Mouse (Mus musculus): ENCODE measurements around the gene Gadd45gip1. TPM values are rescaled to one million over a fixed set of nuclear protein-coding genes. Genes with fewer than 3 reads are reported as not detected.
A peak's percentile ranks its signal among the peaks of the same experiment; 100 is the strongest.

Gadd45gip1 gene
- polyA plus RNA-seq, 1 experiment from 2014 or later = 35.5 TPM

DNA sequence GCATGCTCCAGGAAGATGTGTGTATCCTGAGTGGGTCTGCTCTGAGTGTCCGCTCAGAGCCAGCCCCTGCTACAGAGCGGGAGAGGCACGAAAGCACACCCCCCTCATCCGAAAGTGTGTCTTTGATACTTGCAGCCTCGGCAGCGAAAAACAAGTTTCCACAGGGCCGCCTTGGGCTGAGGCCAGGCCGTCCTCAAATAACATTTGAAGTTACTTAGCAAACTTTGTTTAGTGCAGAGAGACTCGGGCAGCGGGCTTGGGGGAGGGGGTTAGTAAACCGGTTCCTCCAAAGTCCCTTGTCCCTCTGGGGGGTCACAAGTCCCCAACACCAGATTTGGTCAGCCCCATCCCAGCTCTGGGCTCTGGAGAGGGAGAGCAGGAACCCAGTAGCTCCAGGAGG, 42.4 kb upstream of the Gadd45gip1 start:
- no peak for ATAC-seq (replicated peaks)
- H3K36me3 ChIP-seq (replicated peaks) = no peaks in the 10 kb centered on the region
- peaks cover 83% of the 10 kb centered on the region for H3K27me3 ChIP-seq (replicated peaks)
- 0 out of 2 replicates have a peak overlapping the region, but pooled peaks have one; percentile 35 for H3K27ac ChIP-seq
- H3K9me3 ChIP-seq = no peaks in the 10 kb centered on the region
- 11% methylated on average over 11 of the region's 11 CpGs for WGBS
- H3K4me3 ChIP-seq = no peak overlapping the region
- H3K4me1 ChIP-seq = peaks cover 35% of the 10 kb centered on the region
- no peak overlapping the region for H3K9ac ChIP-seq
- no peak overlapping the region for H3K4me2 ChIP-seq

DNA sequence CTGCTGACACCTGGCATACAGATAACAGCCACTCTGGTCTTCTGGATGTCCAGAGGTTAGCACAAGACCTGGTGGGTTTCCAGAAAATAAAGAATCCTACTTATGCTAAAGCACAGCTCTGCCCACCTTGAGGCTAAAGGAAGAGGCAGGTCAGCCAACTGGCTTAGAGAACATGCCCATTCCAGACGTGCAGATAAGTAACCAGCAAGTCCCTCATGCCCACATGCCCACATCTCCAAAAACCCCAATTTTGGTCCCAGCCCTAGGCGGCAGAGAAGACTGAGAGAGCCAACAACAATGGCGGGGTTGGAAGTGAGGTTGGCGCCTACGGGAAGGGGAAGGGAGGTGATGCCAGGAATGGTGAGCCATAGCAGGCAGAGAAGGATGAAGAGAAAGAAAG, 42.0 kb upstream of the Gadd45gip1 start:
- H3K27me3 ChIP-seq (replicated peaks) = peaks cover 81% of the 10 kb centered on the region
- H3K9me3 ChIP-seq = no peaks in the 10 kb centered on the region
- no peak overlapping the region for H3K4me2 ChIP-seq
- H3K4me3 ChIP-seq = no peak overlapping the region
- no peaks in the 10 kb centered on the region for H3K36me3 ChIP-seq (replicated peaks)
- H3K4me1 ChIP-seq = peaks cover 34% of the 10 kb centered on the region
- WGBS = 44% methylated on average over 5 of the region's 5 CpGs
- H3K27ac ChIP-seq = peak overlapping the region; percentile 35; the same call in 1 of the 2 replicates
- ATAC-seq (replicated peaks) = no peak
- H3K9ac ChIP-seq = no peak overlapping the region

DNA sequence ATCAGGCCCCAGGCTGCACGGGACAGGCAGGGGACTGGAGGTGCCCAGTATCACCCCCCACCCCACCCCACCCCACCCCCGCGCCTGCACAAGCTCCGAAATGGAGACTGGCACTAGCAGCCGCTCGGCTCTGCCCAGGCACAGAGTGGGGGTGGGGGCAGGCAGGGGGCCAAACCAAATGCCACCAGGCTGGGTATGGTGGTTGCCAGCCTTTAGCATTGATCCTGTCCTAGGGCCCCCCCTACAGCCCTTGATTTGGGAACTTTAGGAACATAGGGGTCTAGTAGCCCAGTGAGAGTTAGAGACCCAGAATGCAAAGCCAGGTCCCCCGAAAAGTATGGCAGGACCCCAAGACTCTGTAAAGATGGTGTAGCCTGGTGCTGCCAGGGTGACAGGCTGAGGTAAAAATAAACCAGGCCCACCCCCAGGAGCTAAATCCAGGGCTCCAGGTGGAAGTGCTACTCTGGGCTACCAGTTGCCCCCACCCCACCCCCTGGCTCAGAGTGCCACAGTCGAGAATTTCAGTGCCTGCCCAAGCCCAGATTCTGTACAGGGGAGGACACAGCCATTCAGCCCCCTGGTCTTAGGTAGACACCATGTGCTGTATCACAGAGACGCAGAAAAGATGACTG, 41.4 kb upstream of the Gadd45gip1 start:
- H3K27ac ChIP-seq = peak overlapping the region; percentile 35; the same call in 1 of the 2 replicates
- no peak overlapping the region for H3K4me2 ChIP-seq
- no peak for ATAC-seq (replicated peaks)
- H3K9me3 ChIP-seq = no peaks in the 10 kb centered on the region
- H3K36me3 ChIP-seq (replicated peaks) = no peaks in the 10 kb centered on the region
- H3K4me3 ChIP-seq = no peak overlapping the region
- peaks cover 75% of the 10 kb centered on the region for H3K27me3 ChIP-seq (replicated peaks)
- no peak overlapping the region for H3K9ac ChIP-seq
- 64% methylated on average over 9 of the region's 9 CpGs for WGBS
- peaks cover 32% of the 10 kb centered on the region for H3K4me1 ChIP-seq

DNA sequence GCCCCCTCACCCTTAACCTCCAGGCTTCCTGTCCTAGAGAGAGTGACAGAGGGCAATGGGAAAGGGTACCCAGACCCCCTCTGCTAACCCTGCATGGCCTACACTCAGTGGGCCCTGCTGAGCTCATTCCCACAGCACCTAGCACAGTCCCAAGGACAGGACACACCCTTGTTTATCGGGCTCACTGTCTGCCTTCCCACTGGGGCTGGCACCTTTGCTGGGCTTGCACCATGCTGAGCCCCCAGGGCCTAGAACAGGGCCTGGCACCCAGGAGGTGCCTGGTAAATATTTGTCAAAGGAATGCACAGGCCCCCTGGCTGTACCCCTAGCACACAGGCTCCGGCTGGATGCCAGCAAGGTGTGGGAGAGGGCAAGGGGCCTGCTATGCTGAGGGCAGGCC, 40.8 kb upstream of the Gadd45gip1 start:
- H3K36me3 ChIP-seq (replicated peaks) = no peaks in the 10 kb centered on the region
- no peak overlapping the region for H3K4me2 ChIP-seq
- no peak overlapping the region for H3K9ac ChIP-seq
- no peak overlapping the region for H3K27ac ChIP-seq
- peaks cover 30% of the 10 kb centered on the region for H3K4me1 ChIP-seq
- no peaks in the 10 kb centered on the region for H3K9me3 ChIP-seq
- 66% methylated on average over 2 of the region's 2 CpGs for WGBS
- H3K27me3 ChIP-seq (replicated peaks) = peaks cover 72% of the 10 kb centered on the region
- no peak for ATAC-seq (replicated peaks)
- H3K4me3 ChIP-seq = no peak overlapping the region

DNA sequence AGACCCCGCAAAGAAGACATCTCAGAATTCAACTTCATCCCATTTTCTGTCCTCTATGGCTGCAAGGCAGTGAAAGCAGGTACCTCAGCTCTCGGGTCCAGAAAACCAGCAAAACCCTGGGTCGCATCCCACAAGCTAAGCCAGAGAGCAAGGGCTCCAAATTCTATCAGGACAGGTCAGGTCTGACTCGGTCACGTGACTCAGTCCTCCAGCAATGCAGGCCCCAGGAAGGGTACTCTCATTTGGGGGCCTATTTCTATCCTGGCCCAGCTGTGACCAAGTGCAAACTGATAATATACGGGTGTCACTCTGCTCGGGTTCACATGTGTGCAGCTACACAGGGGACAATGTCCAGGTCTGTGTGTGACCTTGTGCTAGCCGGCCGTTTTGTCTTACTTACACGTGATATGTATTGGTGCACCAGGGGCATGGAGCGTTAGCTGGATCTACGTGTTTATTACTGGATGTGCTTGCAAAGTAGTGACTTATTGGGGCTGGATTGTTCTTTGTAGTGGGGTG, 38.8 kb upstream of the Gadd45gip1 start:
- Histone ChIP-seq H3K27ac (no peak overlapping the region), H3K27me3 (replicated peaks) (peaks cover 72% of the 10 kb centered on the region)

DNA sequence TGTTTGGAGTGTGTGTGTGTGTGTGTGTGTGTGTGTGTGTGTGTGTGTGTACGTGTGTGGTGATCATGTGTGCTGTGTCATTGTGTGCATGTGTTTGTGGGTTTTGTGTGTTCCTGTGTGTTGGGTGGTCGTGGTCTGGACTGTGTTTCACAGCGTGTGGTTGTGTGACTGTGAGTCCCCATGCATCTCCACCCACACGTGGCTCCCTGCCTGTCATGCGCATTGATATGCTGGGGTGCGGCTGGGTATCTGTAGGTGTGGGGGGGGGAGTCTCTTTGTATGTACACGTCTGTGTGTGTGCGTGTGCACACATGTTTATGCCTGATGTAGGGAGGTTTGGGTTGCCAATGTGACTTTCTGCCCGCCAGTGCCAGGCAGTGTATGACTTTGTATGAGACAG, 38.2 kb upstream of the Gadd45gip1 start:
- Histone ChIP-seq H3K27ac (peak overlapping the region; percentile 80), H3K27me3 (replicated peaks) (peaks cover 72% of the 10 kb centered on the region), H3K9me3 (no peaks in the 10 kb centered on the region), H3K9ac (no peak overlapping the region), H3K4me2 (peak overlapping the region; percentile 30; the same call in 1 of the 2 replicates), H3K4me3 (no peak overlapping the region), H3K4me1 (peaks cover 12% of the 10 kb centered on the region), H3K36me3 (replicated peaks) (no peaks in the 10 kb centered on the region)
- 86% methylated on average over 9 of the region's 9 CpGs for WGBS
- no peak for ATAC-seq (replicated peaks)

More for the DNA sequence above, 38.8 kb upstream of the Gadd45gip1 start:
- H3K4me3 ChIP-seq = no peak overlapping the region
- no peak overlapping the region for H3K4me2 ChIP-seq
- whole genome bisulfite sequencing = 75% methylated on average over 12 of the region's 12 CpGs
- no peaks in the 10 kb centered on the region for H3K36me3 ChIP-seq (replicated peaks)
- peaks cover 17% of the 10 kb centered on the region for H3K4me1 ChIP-seq
- no peaks in the 10 kb centered on the region for H3K9me3 ChIP-seq
- no peak overlapping the region for H3K9ac ChIP-seq
- ATAC-seq (replicated peaks) = no peak

DNA sequence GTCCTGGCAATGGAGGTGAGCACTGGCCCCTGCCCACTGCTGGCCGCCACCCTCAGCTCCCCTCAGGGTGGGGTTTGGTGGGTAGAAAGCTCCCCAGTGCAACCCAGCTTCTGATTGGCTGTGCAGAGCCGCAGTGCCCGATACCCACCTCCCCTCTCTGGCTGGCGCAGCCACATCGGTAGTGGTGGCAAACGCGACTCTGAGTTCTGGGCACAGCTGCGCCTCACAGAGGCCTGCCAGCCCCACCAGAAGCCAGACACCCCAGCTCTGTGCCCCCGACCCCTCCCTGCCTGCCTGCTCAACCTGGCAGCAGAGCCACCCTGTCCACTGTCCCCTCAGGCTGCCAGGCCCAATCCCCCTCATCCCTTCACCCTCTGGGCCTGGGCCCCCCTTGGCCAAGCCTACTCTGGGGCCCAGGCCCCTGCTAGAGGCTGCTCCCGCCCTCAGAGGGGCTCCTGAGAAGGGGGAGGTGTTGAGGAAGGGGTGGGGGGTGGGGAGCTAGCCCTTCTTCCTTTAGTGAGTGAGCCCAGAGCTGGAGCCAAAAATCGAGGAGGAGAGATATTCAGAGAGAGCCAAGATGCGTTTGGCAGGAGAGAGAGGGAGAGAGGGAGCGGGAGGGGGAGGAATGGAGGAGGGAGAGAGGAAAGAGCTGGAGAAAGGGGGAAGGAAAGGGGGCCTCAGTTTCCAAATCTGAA, 37.4 kb upstream of the Gadd45gip1 start:
- peak; percentile 74 for ATAC-seq (replicated peaks)
- H3K4me3 ChIP-seq = no peak overlapping the region
- no peaks in the 10 kb centered on the region for H3K9me3 ChIP-seq
- 45% methylated on average over 13 of the region's 13 CpGs for WGBS
- H3K4me1 ChIP-seq = peaks cover 15% of the 10 kb centered on the region
- H3K27me3 ChIP-seq (replicated peaks) = peaks cover 72% of the 10 kb centered on the region
- H3K36me3 ChIP-seq (replicated peaks) = no peaks in the 10 kb centered on the region
- H3K4me2 ChIP-seq = peak overlapping the region; percentile 30
- peak overlapping the region; percentile 80 for H3K27ac ChIP-seq
- H3K9ac ChIP-seq = no peak overlapping the region

DNA sequence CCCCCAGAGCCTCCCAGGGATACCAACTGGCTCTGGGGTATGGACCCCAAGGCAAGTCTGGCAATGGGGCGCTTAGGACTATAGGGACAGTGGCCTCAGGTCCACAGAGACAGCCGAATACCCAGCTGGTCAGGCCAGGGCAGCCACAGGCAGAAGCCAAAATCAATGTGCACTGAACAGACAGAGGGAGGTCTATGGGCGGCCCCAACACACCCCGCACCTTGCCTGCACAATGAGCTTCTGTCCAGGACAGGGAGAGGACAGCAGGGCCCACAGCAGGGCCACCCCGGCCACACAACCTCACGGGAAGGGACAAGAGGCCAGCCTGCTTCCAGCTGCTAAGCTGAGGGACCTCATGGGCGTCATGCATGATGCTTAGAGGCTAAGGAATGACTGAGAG, 36.8 kb upstream of the Gadd45gip1 start:
- H3K9me3 ChIP-seq = no peaks in the 10 kb centered on the region
- H3K9ac ChIP-seq = no peak overlapping the region
- peak; percentile 21; the same call in 1 of the 2 replicates for ATAC-seq (replicated peaks)
- H3K27ac ChIP-seq = peak overlapping the region; percentile 80
- peaks cover 21% of the 10 kb centered on the region for H3K4me1 ChIP-seq
- H3K4me3 ChIP-seq = no peak overlapping the region
- WGBS = 39% methylated on average over 7 of the region's 7 CpGs
- peak overlapping the region; percentile 4; the same call in 1 of the 2 replicates for H3K4me2 ChIP-seq
- no peaks in the 10 kb centered on the region for H3K36me3 ChIP-seq (replicated peaks)
- peaks cover 72% of the 10 kb centered on the region for H3K27me3 ChIP-seq (replicated peaks)

DNA sequence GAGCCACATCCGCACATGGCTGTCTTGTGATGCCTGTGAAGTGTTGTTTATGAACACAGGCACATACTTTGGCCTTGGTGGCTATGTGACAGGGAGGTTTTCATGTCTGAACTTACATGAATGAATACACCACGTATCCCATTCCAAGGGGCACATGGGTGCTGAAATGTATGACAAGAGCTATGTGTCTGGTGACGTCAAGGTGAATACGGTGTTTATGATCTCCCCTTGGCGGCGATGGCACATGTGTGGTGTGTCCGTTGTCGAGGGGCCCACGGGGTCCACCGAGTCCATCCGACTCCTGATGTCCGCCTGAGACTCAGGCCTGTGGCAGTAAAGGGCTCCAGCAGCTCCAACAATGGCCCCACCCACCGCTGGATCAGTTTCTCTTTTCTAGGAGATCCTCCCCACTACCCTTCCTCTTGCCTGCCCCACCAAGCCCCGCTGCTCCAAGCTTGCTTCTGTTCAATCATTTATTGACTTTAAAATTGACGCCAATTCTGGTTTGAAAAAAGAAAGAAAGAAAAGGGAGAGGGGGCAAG, 34.0 kb upstream of the Gadd45gip1 start:
- Histone ChIP-seq H3K9me3 (no peaks in the 10 kb centered on the region), H3K4me1 (peaks cover 27% of the 10 kb centered on the region), H3K4me3 (no peak overlapping the region), H3K27me3 (replicated peaks) (peaks cover 72% of the 10 kb centered on the region), H3K9ac (no peak overlapping the region), H3K27ac (peak overlapping the region; percentile 13; the same call in 1 of the 2 replicates), H3K4me2 (peak overlapping the region; percentile 97; the same call in 1 of the 2 replicates), H3K36me3 (replicated peaks) (no peaks in the 10 kb centered on the region)
- WGBS = 79% methylated on average over 15 of the region's 15 CpGs
- ATAC-seq (replicated peaks) = no peak

DNA sequence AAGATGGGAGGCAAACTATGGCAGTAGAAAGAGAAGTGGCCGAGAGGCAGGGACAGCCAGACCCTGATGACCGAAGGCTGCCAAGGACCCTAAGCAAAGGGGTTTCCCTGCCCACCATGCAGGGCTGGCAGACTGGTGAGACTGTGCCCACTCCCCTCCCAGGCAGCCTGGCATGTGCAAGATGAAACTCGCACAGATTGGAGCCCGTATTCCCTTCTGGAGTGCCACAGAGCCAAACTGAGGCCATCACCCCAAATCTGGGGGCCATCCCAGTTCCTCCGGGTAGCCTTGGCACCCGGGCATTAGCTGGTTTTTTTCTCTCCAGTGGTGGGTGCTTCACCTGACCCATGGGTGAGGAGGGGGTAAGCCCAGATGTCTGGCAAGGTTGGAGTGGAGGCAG, 33.4 kb upstream of the Gadd45gip1 start:
- no peak for ATAC-seq (replicated peaks)
- peaks cover 26% of the 10 kb centered on the region for H3K4me1 ChIP-seq
- H3K27me3 ChIP-seq (replicated peaks) = peaks cover 75% of the 10 kb centered on the region
- peak overlapping the region; percentile 13 for H3K27ac ChIP-seq
- H3K9me3 ChIP-seq = no peaks in the 10 kb centered on the region
- no peak overlapping the region; the same call in 1 of the 2 replicates for H3K9ac ChIP-seq
- H3K4me2 ChIP-seq = peak overlapping the region; percentile 97
- no peaks in the 10 kb centered on the region for H3K36me3 ChIP-seq (replicated peaks)
- 79% methylated on average over 6 of the region's 6 CpGs for WGBS
- H3K4me3 ChIP-seq = peak overlapping the region; percentile 62; the same call in 1 of the 2 replicates

DNA sequence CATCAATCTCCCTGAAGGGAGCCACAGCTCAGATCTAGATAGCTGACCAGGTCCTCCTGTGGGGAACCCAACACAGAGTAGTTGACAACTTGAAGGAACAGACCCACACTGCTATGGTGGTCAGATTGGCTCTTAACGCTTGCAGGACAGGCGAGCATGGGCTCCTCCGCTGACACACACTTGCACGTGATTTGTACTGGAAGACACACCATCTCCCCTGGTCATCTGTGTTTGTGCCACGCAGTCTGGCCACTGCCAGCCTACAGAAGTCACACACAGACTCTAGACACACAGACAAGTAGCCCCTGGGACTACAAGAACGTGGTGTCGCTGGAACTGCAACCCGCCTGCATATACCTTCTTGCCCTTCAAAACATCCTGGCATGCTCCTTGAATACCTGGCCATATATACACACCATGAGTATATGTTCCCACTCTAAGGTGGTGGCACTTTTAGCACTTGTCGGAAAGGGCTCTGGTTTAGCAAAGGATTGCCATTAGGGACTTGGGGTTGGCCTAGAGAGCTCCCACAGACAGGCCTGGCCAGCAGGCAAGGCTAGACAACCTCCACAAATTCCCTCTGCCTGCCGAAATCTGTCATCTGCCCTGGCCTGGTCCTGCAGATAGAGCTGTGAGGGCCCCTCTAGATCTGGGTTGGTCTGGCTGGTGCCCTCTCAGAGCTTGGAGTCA, 32.7 kb upstream of the Gadd45gip1 start:
- WGBS = 39% methylated on average over 10 of the region's 10 CpGs
- H3K27me3 ChIP-seq (replicated peaks) = peaks cover 79% of the 10 kb centered on the region
- H3K4me1 ChIP-seq = peaks cover 26% of the 10 kb centered on the region
- H3K27ac ChIP-seq = peak overlapping the region; percentile 76
- no peaks in the 10 kb centered on the region for H3K36me3 ChIP-seq (replicated peaks)
- H3K9me3 ChIP-seq = no peaks in the 10 kb centered on the region
- no peak for ATAC-seq (replicated peaks)
- H3K4me3 ChIP-seq = peak overlapping the region; percentile 62
- H3K4me2 ChIP-seq = peak overlapping the region; percentile 97
- H3K9ac ChIP-seq = peak overlapping the region; percentile 60

All from midbrain, embryonic 15.5 days (tissue).